Mouse (Mus musculus) MEL (cell line): ENCODE measurements around the gene Pacsin2. TPM values are rescaled to one million over a fixed set of nuclear protein-coding genes. Genes with fewer than 3 reads are reported as not detected.
"Not testable (repeated sequence)": the region's sequence is repeated elsewhere in the genome, so short reads cannot be mapped to it uniquely, and the experiment has no call there.

Source experiments
- DNase-seq: peaks from one replicate; pipeline ENCODE4 v3.0.0; 2011; ENCODE audit warnings: low read depth, low spot score
- H3K27ac ChIP-seq: 2 replicates; pipeline ENCODE4 v1.5.1; 2012; ENCODE audit warnings: low read depth, mild to moderate bottlenecking, control low read depth, low read length, moderate library complexity; ENCODE audit not compliant: control insufficient read depth
- H3K27me3 ChIP-seq, 2 experiments: fragments of 150-350 bp in 1 of 2; sonication (generic) in 1 of 2; 2 replicates each; pipeline ENCODE4 v1.6.1; 2012; ENCODE audit warnings: low read length in 2 of 2, mild to moderate bottlenecking in 2 of 2, improper control_type of control experiment in 1 of 2, moderate library complexity in 1 of 2; ENCODE audit not compliant: insufficient read depth in 2 of 2, control insufficient read depth in 1 of 2
- H3K36me3 ChIP-seq, 2 experiments: 2 replicates each; pipeline ENCODE4 v1.6.1; 2012 to 2014; ENCODE audit warnings: low read length in 2 of 2, improper control_type of control experiment in 1 of 2, inconsistent platforms in 1 of 2, mild to moderate bottlenecking in 1 of 2; ENCODE audit not compliant: insufficient read depth in 2 of 2, control insufficient read depth in 1 of 2
- H3K4me1 ChIP-seq, 2 experiments: fragments of 150-350 bp in 1 of 2; sonication (generic) in 1 of 2; 2 replicates each; pipeline ENCODE4 v1.6.1; 2012; ENCODE audit warnings: low read length in 2 of 2, improper control_type of control experiment in 1 of 2, mild to moderate bottlenecking in 1 of 2; ENCODE audit not compliant: insufficient read depth in 2 of 2, control insufficient read depth in 1 of 2
- H3K4me3 ChIP-seq, 2 experiments: fragments of 150-350 bp in 1 of 2; sonication (generic) in 1 of 2; 2 replicates each; pipeline ENCODE4 v1.5.1; 2012; ENCODE audit warnings: low read depth in 2 of 2, low read length in 2 of 2, mild to moderate bottlenecking in 2 of 2, moderate library complexity in 2 of 2, control low read depth in 1 of 2, improper control_type of control experiment in 1 of 2; ENCODE audit not compliant: control insufficient read depth in 1 of 2, insufficient read depth in 1 of 2
- H3K79me2 ChIP-seq: 2 replicates; pipeline ENCODE4 v1.6.1; 2012; ENCODE audit warnings: mild to moderate bottlenecking, low read length, moderate library complexity; ENCODE audit not compliant: control insufficient read depth, poor library complexity, insufficient read depth
- H3K9ac ChIP-seq: 2 replicates; pipeline ENCODE4 v1.6.1; 2012; ENCODE audit warnings: low read depth, mild to moderate bottlenecking, control low read depth, low read length, moderate library complexity; ENCODE audit not compliant: control insufficient read depth, poor library complexity, severe bottlenecking
- H3K9me3 ChIP-seq: fragments of 150-350 bp; sonication (generic); replicated peaks from 2 replicates; pipeline ENCODE4 v1.6.1; 2012; ENCODE audit warnings: mild to moderate bottlenecking, low read length, improper control_type of control experiment, moderate library complexity; ENCODE audit not compliant: insufficient read depth
- BHLHE40 ChIP-seq: IDR thresholded peaks from 2 replicates; pipeline ENCODE4 v1.6.1; 2012; ENCODE audit warnings: low read depth, mild to moderate bottlenecking, inconsistent platforms, low read length, improper control_type of control experiment, borderline replicate concordance
- CHD2 ChIP-seq: IDR thresholded peaks from 2 replicates; pipeline ENCODE4 v1.6.1; 2011; ENCODE audit warnings: low read length, improper control_type of control experiment
- CTCF ChIP-seq, 3 experiments: IDR thresholded peaks in 2 of 3; conservative IDR thresholded peaks in 1 of 3; 2 replicates each; pipeline ENCODE4 v1.5.1; 2011 to 2012; ENCODE audit warnings: low read length in 3 of 3, low read depth in 2 of 3, mild to moderate bottlenecking in 2 of 3, improper control_type of control experiment in 1 of 3, inconsistent platforms in 1 of 3, mixed read lengths in 1 of 3, moderate library complexity in 1 of 3; ENCODE audit not compliant: control insufficient read depth in 1 of 3, insufficient read depth in 1 of 3, poor library complexity in 1 of 3, severe bottlenecking in 1 of 3
- EP300 ChIP-seq, 2 experiments: IDR thresholded peaks; 2 replicates each; pipeline ENCODE4 v1.6.1; 2011; ENCODE audit warnings: improper control_type of control experiment in 2 of 2, low read length in 2 of 2, low read depth in 1 of 2, mild to moderate bottlenecking in 1 of 2
- ETS1 ChIP-seq: IDR thresholded peaks from 2 replicates; pipeline ENCODE4 v1.6.1; 2012; ENCODE audit warnings: low read depth, mild to moderate bottlenecking, inconsistent platforms, low read length, improper control_type of control experiment, moderate library complexity
- GATA1 ChIP-seq: IDR thresholded peaks from 2 replicates; pipeline ENCODE4 v1.6.1; 2011; ENCODE audit warnings: low read depth, low read length, improper control_type of control experiment
- MEF2A ChIP-seq: IDR thresholded peaks from 2 replicates; pipeline ENCODE4 v1.6.1; 2014; ENCODE audit warnings: low read depth, mild to moderate bottlenecking, inconsistent platforms, low read length, improper control_type of control experiment; ENCODE audit not compliant: poor library complexity, insufficient replicate concordance, severe bottlenecking; ENCODE audit errors: extremely low read depth
- MXI1 ChIP-seq: IDR thresholded peaks from 2 replicates; pipeline ENCODE4 v1.6.1; 2011; ENCODE audit warnings: mild to moderate bottlenecking, low read depth, low read length, improper control_type of control experiment
- POLR2AphosphoS5 ChIP-seq: IDR thresholded peaks from 2 replicates; pipeline ENCODE4 v1.6.1; 2012; ENCODE audit warnings: low read depth, borderline replicate concordance, mild to moderate bottlenecking, inconsistent platforms, low read length, moderate library complexity, mixed read lengths
- RAD21 ChIP-seq: IDR thresholded peaks from 2 replicates; pipeline ENCODE4 v1.6.1; 2011; ENCODE audit warnings: mild to moderate bottlenecking, low read depth, low read length, improper control_type of control experiment
- RCOR1 ChIP-seq: IDR thresholded peaks from 2 replicates; pipeline ENCODE4 v1.6.1; 2012; ENCODE audit warnings: low read depth, mild to moderate bottlenecking, inconsistent platforms, low read length, improper control_type of control experiment
- SIN3A ChIP-seq: IDR thresholded peaks from 2 replicates; pipeline ENCODE4 v1.6.1; 2012; ENCODE audit warnings: low read length, improper control_type of control experiment, inconsistent platforms
- SMC3 ChIP-seq: IDR thresholded peaks from 2 replicates; pipeline ENCODE4 v1.6.1; 2011; ENCODE audit warnings: low read depth, low read length, improper control_type of control experiment
- TAL1 ChIP-seq: IDR thresholded peaks from 2 replicates; pipeline ENCODE4 v1.6.1; 2012; ENCODE audit warnings: mild to moderate bottlenecking, inconsistent platforms, low read length, moderate library complexity, mixed read lengths
- TBP ChIP-seq: IDR thresholded peaks from 2 replicates; pipeline ENCODE4 v1.8.0; 2011; ENCODE audit warnings: low read depth, low read length, improper control_type of control experiment
- TCF12 ChIP-seq: IDR thresholded peaks from 2 replicates; pipeline ENCODE4 v1.6.1; 2014; ENCODE audit warnings: low read depth, mild to moderate bottlenecking, inconsistent platforms, low read length, improper control_type of control experiment, moderate library complexity
- ZC3H11A ChIP-seq: IDR thresholded peaks from 2 replicates; pipeline ENCODE4 v1.6.1; 2012; ENCODE audit warnings: low read depth, mild to moderate bottlenecking, inconsistent platforms, low read length, improper control_type of control experiment
- polyA plus RNA-seq, 2 experiments: library from polyadenylated mRNA; stranded (reverse) in 1 of 2; unstranded in 1 of 2; fragments of >175 nt in 1 of 2; fragments of >200 nt in 1 of 2; gene quantifications; 2 replicates each; pipeline versions ENCODE4 v1.2.1 to v1.2.4; 2012; ENCODE audit warnings: low replicate concordance in 2 of 2, low read depth in 1 of 2; ENCODE audit not compliant: insufficient read length in 2 of 2, insufficient read depth in 1 of 2, missing spikeins in 1 of 2
- total RNA-seq: library from RNA; depleted of rRNA; stranded (reverse); fragments of 300-350 nt; gene quantifications from 2 replicates; pipeline ENCODE4 v1.2.3, GENCODE M21; 2012

The Pacsin2 gene
- total and polyA plus RNA-seq, 3 experiments, result 58.7 to 425 (median 103) TPM

DNA sequence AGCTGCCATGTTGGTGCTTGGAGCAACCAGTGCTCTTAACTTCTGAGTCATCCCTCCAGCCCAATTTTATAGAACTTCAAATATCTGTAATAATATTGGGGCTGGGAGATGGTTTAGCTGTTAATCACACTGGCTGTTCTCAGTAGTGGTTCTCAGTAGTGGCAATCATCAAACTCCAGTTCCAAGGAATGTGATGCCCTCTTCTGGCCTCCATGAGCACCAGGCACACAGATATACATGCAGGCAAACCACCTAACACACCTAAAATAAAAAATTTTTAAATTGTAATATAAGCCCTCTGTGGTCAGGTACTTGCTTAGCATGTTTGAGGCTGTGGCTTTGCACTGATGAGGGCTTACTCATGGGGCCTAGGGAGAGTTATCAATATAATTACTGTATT lies 98.7 kb downstream of the Pacsin2 start:
- Histone ChIP-seq H3K79me2 (peaks cover 6% of the 10 kb centered on the region), H3K36me3 (peaks cover 0 to 20% of the 10 kb centered on the region in 2 experiments; a peak in 2 of 4 replicates), H3K9me3 (no peaks in the 10 kb centered on the region), H3K4me3 (no peak overlapping the region; a peak in 1 of 4 replicates), H3K9ac (no peak overlapping the region), H3K4me1 (peaks cover 2 to 13% of the 10 kb centered on the region in 2 experiments; a peak in 3 of 4 replicates), H3K27ac (no peak overlapping the region), H3K27me3 (no peaks in the 10 kb centered on the region)
- no peak for TF ChIP-seq ZC3H11A
- no peak for TF ChIP-seq TCF12
- TF ChIP-seq MXI1, result no peak
- TF ChIP-seq CTCF (IDR thresholded peaks at IDR 0.05 in 2 of 3, conservative IDR thresholded peaks at IDR 0.05 in 1 of 3; ENCODE audit: control insufficient read depth in 1 of 3, insufficient read depth in 1 of 3, low read depth in 2 of 3, low read length in 3 of 3, poor library complexity in 1 of 3, severe bottlenecking in 1 of 3), result peak in 1 of 3 experiments; percentile 34; a peak in 2 of 6 replicates
- TF ChIP-seq CHD2, result no peak
- TF ChIP-seq SMC3, result peak; percentile 23; the same call in 1 of the 2 replicates
- TF ChIP-seq RAD21, result peak; percentile 15
- DNase-seq, result no peak

GRCm38 (mm10) chr15:83364194-83364593 lies 100.2 kb downstream of the Pacsin2 start:
- peak; percentile 76 for DNase-seq
- Histone ChIP-seq H3K4me3 (no peak overlapping the region), H3K27ac (peak overlapping the region; percentile 33), H3K4me1 (peaks cover 2 to 13% of the 10 kb centered on the region in 2 experiments; a peak in 3 of 4 replicates), H3K9ac (no peak overlapping the region), H3K79me2 (peaks cover 6% of the 10 kb centered on the region), H3K9me3 (no peaks in the 10 kb centered on the region), H3K36me3 (peaks cover 0 to 20% of the 10 kb centered on the region in 2 experiments; a peak in 2 of 4 replicates), H3K27me3 (no peaks in the 10 kb centered on the region)
- peak; percentile 67; the same call in 1 of the 2 replicates for TF ChIP-seq BHLHE40
- peak; percentile 74 for TF ChIP-seq SIN3A
- TF ChIP-seq POLR2AphosphoS5, result no peak
- TF ChIP-seq TAL1, result peak; percentile 86
- peak; percentile 90 for TF ChIP-seq RCOR1
- TF ChIP-seq TCF12, result peak; percentile 84
- peak; percentile 76 for TF ChIP-seq TBP
- no peak for TF ChIP-seq MEF2A
- peak; percentile 88 for TF ChIP-seq ETS1
- peak; percentile 74 to 79 for TF ChIP-seq EP300 (IDR thresholded peaks at IDR 0.05; ENCODE audit: low read depth in 1 of 2, low read length in 2 of 2)
- TF ChIP-seq GATA1, result peak; percentile 89

GRCm38 (mm10) chr15:83362813-83363212 lies 101.6 kb downstream of the Pacsin2 start:
- H3K9ac ChIP-seq, H3K9me3 ChIP-seq, H3K27me3 ChIP-seq, DNase-seq, H3K27ac ChIP-seq, H3K4me3 ChIP-seq, H3K79me2 ChIP-seq: not testable (repeated sequence)
- H3K4me1 ChIP-seq, result peaks cover 2 to 13% of the 10 kb centered on the region in 2 experiments; a peak in 3 of 4 replicates
- peaks cover 0 to 20% of the 10 kb centered on the region in 2 experiments; a peak in 2 of 4 replicates for H3K36me3 ChIP-seq

DNA sequence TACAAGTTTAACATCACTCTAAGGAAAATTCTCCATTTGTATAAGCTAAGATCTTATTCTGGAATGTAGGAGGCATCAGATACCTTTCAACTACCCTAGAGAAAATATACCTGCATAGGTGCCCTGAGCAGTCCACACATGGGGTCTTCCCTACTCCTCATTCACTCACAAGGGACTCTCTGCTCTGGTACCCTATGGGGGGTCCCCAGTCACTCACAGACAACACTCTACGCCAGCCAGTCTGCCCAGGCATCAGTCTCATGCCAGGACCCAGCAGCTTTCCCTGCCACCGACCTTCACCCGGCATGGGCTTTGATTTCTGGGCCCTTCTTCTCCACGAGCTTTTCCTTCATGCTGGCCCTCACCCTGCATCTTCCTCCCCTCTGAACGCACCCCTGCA lies 103.5 kb downstream of the Pacsin2 start:
- Histone ChIP-seq H3K4me1 (peaks cover 2 to 13% of the 10 kb centered on the region in 2 experiments; a peak in 3 of 4 replicates), H3K36me3 (peaks cover 0 to 20% of the 10 kb centered on the region in 2 experiments; a peak in 2 of 4 replicates)
- not testable (repeated sequence) for DNase-seq, H3K4me3 ChIP-seq, H3K9ac ChIP-seq, H3K27me3 ChIP-seq, H3K9me3 ChIP-seq, H3K79me2 ChIP-seq, H3K27ac ChIP-seq
